Mouse (Mus musculus): ENCODE data around the gene Csf1. TPM values are rescaled to one million over a fixed set of nuclear protein-coding genes. Genes with fewer than 3 reads are reported as not detected.
A peak's percentile ranks its signal among the peaks of the same experiment; 100 is the strongest.

Gene Csf1
- polyA plus RNA-seq, 1 experiment from 2014 or later: 21.4 TPM

DNA sequence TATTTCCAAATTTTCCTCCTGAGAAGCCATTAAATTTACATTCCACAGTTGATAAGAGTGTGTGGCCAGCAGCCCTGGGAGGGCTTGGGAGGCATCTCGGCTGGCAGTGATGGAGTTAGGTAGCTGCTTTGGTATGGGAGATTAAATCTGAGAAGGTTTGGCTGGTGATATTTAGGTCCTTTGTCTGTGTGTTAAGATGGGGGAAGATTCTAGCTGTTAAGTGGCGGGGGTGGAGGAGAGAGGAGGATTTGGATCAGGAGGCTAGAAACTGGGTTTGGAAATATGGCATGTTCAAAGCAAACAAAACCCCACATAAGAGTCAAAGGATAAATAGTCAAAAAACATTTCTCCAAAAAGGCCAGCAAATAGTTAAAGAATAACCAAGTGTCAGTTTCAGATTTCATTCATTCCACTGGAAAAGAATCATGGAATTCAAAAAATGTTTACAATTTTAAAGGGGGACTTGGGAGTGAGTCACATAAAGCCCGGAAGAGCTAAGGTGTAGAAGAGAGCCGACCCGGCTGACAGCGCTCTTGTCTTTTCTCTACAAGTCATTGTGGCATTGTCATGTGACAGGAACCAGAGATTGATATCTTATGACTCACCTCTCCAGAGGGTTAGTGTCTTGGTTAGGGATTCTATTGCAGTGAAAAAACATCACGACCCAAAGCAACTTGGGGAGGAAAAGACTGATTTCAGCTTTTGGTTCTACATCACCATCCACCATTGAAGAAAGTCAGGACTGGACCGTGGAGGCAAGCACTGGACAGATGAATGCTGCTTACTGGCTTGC is 36.1 kb upstream of the Csf1 start:
- no peak overlapping the region for H3K27ac ChIP-seq (replicated peaks; ENCODE audit: low read depth, low read length)
- H3K9me3 ChIP-seq (ENCODE audit: control insufficient read depth, low read length): no peaks in the 10 kb centered on the region
- no peak overlapping the region for H3K4me2 ChIP-seq (ENCODE audit: low read depth, low read length)
- WGBS: 57% methylated on average over 8 of the region's 8 CpGs
- no peak overlapping the region for H3K9ac ChIP-seq (ENCODE audit: low read depth, low read length)
- H3K27me3 ChIP-seq (replicated peaks; ENCODE audit: control insufficient read depth, insufficient read depth, low read length): no peaks in the 10 kb centered on the region
- DNase-seq (ENCODE audit: low spot score): no peak
- ATAC-seq (ENCODE audit: low read depth): no peak
- H3K4me3 ChIP-seq (ENCODE audit: low read depth, low read length): no peak overlapping the region
- no peaks in the 10 kb centered on the region for H3K36me3 ChIP-seq (ENCODE audit: control insufficient read depth, insufficient read depth, low read length)
- peaks cover 27% of the 10 kb centered on the region for H3K4me1 ChIP-seq (ENCODE audit: control insufficient read depth, insufficient read depth, low read length)

- Histone ChIP-seq H3K4me3 (ENCODE audit: low read depth, low read length) (no peak overlapping the region), H3K27me3 (replicated peaks; ENCODE audit: control insufficient read depth, insufficient read depth, low read length) (no peaks in the 10 kb centered on the region), H3K4me2 (ENCODE audit: low read depth, low read length) (no peak overlapping the region), H3K36me3 (ENCODE audit: control insufficient read depth, insufficient read depth, low read length) (no peaks in the 10 kb centered on the region), H3K9ac (ENCODE audit: low read depth, low read length) (no peak overlapping the region), H3K27ac (replicated peaks; ENCODE audit: low read depth, low read length) (no peak overlapping the region), H3K4me1 (ENCODE audit: control insufficient read depth, insufficient read depth, low read length) (peaks cover 27% of the 10 kb centered on the region), H3K9me3 (ENCODE audit: control insufficient read depth, low read length) (no peaks in the 10 kb centered on the region)
- DNase-seq (ENCODE audit: low spot score) (no peak), ATAC-seq (ENCODE audit: low read depth) (no peak)
- WGBS: 91% methylated on average over 3 of the region's 3 CpGs
Observed at GRCm38 (mm10) chr3:107794890-107795289, 34.6 kb upstream of the Csf1 start.

DNA sequence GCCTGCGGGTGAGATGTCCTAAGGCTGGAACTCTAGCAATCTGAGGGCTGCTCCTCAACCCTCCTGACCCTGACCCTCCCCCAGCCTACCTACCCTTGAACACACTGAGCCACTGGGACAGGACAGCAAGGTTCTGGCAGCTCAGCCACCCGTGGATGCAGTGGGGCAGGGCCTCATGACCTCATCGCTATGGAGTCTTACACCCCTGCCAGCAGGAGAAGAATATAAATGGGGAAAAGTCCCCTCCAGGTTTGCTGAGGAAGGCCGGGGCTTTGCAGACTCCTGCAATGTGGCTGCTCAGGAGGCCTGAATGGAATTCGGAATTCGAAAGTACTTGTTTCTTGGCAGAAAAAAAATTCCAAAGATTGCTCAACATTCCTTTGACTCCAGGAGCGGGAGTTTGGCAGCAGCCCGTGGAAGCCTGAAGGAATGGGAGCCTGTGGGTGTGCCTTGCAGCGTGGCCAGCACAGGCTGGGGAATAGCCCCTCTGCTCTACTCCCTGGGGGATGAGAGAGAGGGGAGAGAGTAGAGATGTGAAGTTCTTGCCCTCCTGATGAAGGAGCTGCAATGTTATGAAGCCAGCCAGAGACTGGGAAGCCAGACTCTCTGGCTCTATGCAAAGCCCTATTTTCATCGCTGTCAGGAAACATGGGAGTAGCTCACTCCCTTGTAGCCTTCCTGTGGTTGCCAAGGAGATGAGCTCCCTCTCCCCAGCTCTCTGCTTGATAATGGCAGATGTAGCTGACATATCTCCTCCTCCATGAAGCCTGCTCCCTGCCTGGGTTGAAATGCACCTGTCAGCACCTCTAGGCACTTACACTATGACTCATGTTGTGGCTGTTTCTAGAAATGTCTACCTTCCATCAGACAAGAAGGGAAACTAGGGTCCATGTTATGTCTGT is 33.3 kb upstream of the Csf1 start:
- H3K9ac ChIP-seq (ENCODE audit: low read depth, low read length): peak overlapping the region; percentile 38; the same call in 1 of the 2 replicates
- peaks cover 27% of the 10 kb centered on the region for H3K4me1 ChIP-seq (ENCODE audit: control insufficient read depth, insufficient read depth, low read length)
- peak overlapping the region; percentile 28 for H3K4me2 ChIP-seq (ENCODE audit: low read depth, low read length)
- H3K27ac ChIP-seq (replicated peaks; ENCODE audit: low read depth, low read length): peak overlapping the region; percentile 84
- peak; percentile 87 for ATAC-seq (ENCODE audit: low read depth)
- no peaks in the 10 kb centered on the region for H3K27me3 ChIP-seq (replicated peaks; ENCODE audit: control insufficient read depth, insufficient read depth, low read length)
- no peaks in the 10 kb centered on the region for H3K9me3 ChIP-seq (ENCODE audit: control insufficient read depth, low read length)
- H3K4me3 ChIP-seq (ENCODE audit: low read depth, low read length): no peak overlapping the region
- H3K36me3 ChIP-seq (ENCODE audit: control insufficient read depth, insufficient read depth, low read length): no peaks in the 10 kb centered on the region
- peak; percentile 91 for DNase-seq (ENCODE audit: low spot score)
- WGBS: 4% methylated on average over 10 of the region's 10 CpGs

GRCm38 (mm10) chr3:107792736-107793135 is 32.5 kb upstream of the Csf1 start:
- Histone ChIP-seq H3K9ac (ENCODE audit: low read depth, low read length) (no peak overlapping the region), H3K4me2 (ENCODE audit: low read depth, low read length) (no peak overlapping the region), H3K4me3 (ENCODE audit: low read depth, low read length) (no peak overlapping the region), H3K36me3 (ENCODE audit: control insufficient read depth, insufficient read depth, low read length) (no peaks in the 10 kb centered on the region), H3K27ac (replicated peaks; ENCODE audit: low read depth, low read length) (peak overlapping the region; percentile 84), H3K9me3 (ENCODE audit: control insufficient read depth, low read length) (no peaks in the 10 kb centered on the region), H3K4me1 (ENCODE audit: control insufficient read depth, insufficient read depth, low read length) (peaks cover 29% of the 10 kb centered on the region), H3K27me3 (replicated peaks; ENCODE audit: control insufficient read depth, insufficient read depth, low read length) (no peaks in the 10 kb centered on the region)
- DNase-seq (ENCODE audit: low spot score) (no peak), ATAC-seq (ENCODE audit: low read depth) (no peak)
- 85% methylated on average over 5 of the region's 5 CpGs for WGBS

- DNase-seq (ENCODE audit: low spot score): no peak
- Histone ChIP-seq H3K9ac (ENCODE audit: low read depth, low read length) (no peak overlapping the region), H3K27me3 (replicated peaks; ENCODE audit: control insufficient read depth, insufficient read depth, low read length) (no peaks in the 10 kb centered on the region), H3K4me1 (ENCODE audit: control insufficient read depth, insufficient read depth, low read length) (peaks cover 33% of the 10 kb centered on the region), H3K4me3 (ENCODE audit: low read depth, low read length) (no peak overlapping the region), H3K27ac (replicated peaks; ENCODE audit: low read depth, low read length) (no peak overlapping the region), H3K36me3 (ENCODE audit: control insufficient read depth, insufficient read depth, low read length) (no peaks in the 10 kb centered on the region), H3K9me3 (ENCODE audit: control insufficient read depth, low read length) (no peaks in the 10 kb centered on the region), H3K4me2 (ENCODE audit: low read depth, low read length) (no peak overlapping the region)
- ATAC-seq (ENCODE audit: low read depth): no peak
- 85% methylated on average over 11 of the region's 11 CpGs for WGBS
Observed at GRCm38 (mm10) chr3:107790766-107791303, 30.6 kb upstream of the Csf1 start.

GRCm38 (mm10) chr3:107790227-107790626 is 30.0 kb upstream of the Csf1 start:
- no peaks in the 10 kb centered on the region for H3K36me3 ChIP-seq (ENCODE audit: control insufficient read depth, insufficient read depth, low read length)
- H3K27me3 ChIP-seq (replicated peaks; ENCODE audit: control insufficient read depth, insufficient read depth, low read length): no peaks in the 10 kb centered on the region
- no peaks in the 10 kb centered on the region for H3K9me3 ChIP-seq (ENCODE audit: control insufficient read depth, low read length)
- H3K4me3 ChIP-seq (ENCODE audit: low read depth, low read length): no peak overlapping the region
- DNase-seq (ENCODE audit: low spot score) (no peak), ATAC-seq (ENCODE audit: low read depth) (no peak)
- H3K4me2 ChIP-seq (ENCODE audit: low read depth, low read length): no peak overlapping the region
- H3K4me1 ChIP-seq (ENCODE audit: control insufficient read depth, insufficient read depth, low read length): peaks cover 33% of the 10 kb centered on the region
- H3K9ac ChIP-seq (ENCODE audit: low read depth, low read length): no peak overlapping the region
- H3K27ac ChIP-seq (replicated peaks; ENCODE audit: low read depth, low read length): no peak overlapping the region
- 72% methylated on average over 3 of the region's 3 CpGs for WGBS

DNA sequence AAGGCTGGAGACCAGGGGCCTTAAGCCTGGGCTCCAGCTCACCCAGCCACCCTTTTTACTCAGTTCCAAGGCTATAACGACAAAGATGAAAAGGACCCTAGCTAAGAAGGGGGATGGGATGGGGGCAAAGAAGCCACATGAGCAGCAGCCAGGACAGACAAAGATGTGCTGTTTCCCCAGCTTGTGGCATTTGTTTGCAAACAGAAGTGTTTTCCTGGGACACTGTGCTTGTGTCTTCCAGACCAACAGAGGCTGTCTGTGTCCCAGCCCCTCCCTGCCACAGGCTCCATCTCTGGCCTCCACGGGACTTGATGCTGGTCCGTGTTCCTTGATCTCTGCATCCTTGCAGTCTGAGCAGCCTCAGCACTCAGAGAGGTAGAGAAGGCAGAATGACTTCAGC is 28.6 kb upstream of the Csf1 start:
- no peaks in the 10 kb centered on the region for H3K9me3 ChIP-seq (ENCODE audit: control insufficient read depth, low read length)
- H3K9ac ChIP-seq (ENCODE audit: low read depth, low read length): no peak overlapping the region
- no peak overlapping the region for H3K4me2 ChIP-seq (ENCODE audit: low read depth, low read length)
- peaks cover 30% of the 10 kb centered on the region for H3K4me1 ChIP-seq (ENCODE audit: control insufficient read depth, insufficient read depth, low read length)
- no peaks in the 10 kb centered on the region for H3K36me3 ChIP-seq (ENCODE audit: control insufficient read depth, insufficient read depth, low read length)
- no peak for ATAC-seq (ENCODE audit: low read depth)
- H3K27me3 ChIP-seq (replicated peaks; ENCODE audit: control insufficient read depth, insufficient read depth, low read length): no peaks in the 10 kb centered on the region
- 51% methylated on average over 3 of the region's 3 CpGs for WGBS
- no peak for DNase-seq (ENCODE audit: low spot score)
- no peak overlapping the region for H3K27ac ChIP-seq (replicated peaks; ENCODE audit: low read depth, low read length)
- H3K4me3 ChIP-seq (ENCODE audit: low read depth, low read length): no peak overlapping the region

GRCm38 (mm10) chr3:107787613-107788501 is 27.6 kb upstream of the Csf1 start:
- Histone ChIP-seq H3K27ac (replicated peaks; ENCODE audit: low read depth, low read length) (0 out of 2 replicates have a peak overlapping the region, but pooled peaks have one; percentile 22), H3K4me2 (ENCODE audit: low read depth, low read length) (no peak overlapping the region)
- no peak for ATAC-seq (ENCODE audit: low read depth)

More at GRCm38 (mm10) chr3:107787613-107788501, 27.6 kb upstream of the Csf1 start:
- 63% methylated on average over 15 of the region's 15 CpGs for WGBS
- H3K27me3 ChIP-seq (replicated peaks; ENCODE audit: control insufficient read depth, insufficient read depth, low read length): no peaks in the 10 kb centered on the region
- no peak overlapping the region for H3K9ac ChIP-seq (ENCODE audit: low read depth, low read length)
- H3K4me1 ChIP-seq (ENCODE audit: control insufficient read depth, insufficient read depth, low read length): peaks cover 19% of the 10 kb centered on the region
- DNase-seq (ENCODE audit: low spot score): no peak
- no peaks in the 10 kb centered on the region for H3K36me3 ChIP-seq (ENCODE audit: control insufficient read depth, insufficient read depth, low read length)
- H3K9me3 ChIP-seq (ENCODE audit: control insufficient read depth, low read length): no peaks in the 10 kb centered on the region
- H3K4me3 ChIP-seq (ENCODE audit: low read depth, low read length): no peak overlapping the region
